Mouse (Mus musculus) layer of hippocampus, adult 2 months (tissue): ENCODE data around the gene Hoxb8. TPM values are rescaled to one million over a fixed set of nuclear protein-coding genes. Genes with fewer than 3 reads are reported as not detected.

ENCODE experiments used
- DNase-seq, 2 experiments: peaks; one replicate each; pipeline ENCODE4 v3.0.0; 2022; ENCODE audit warnings: low spot score in 2 of 2
- H3K27ac ChIP-seq: fragments of 200-600 bp; 2 replicates; pipeline ENCODE4 v1.8.1; 2022
- H3K4me3 ChIP-seq: fragments of 200-600 bp; 2 replicates; pipeline ENCODE4 v1.8.1; 2022; ENCODE audit warnings: mild to moderate bottlenecking
- CTCF ChIP-seq: fragments of 200-600 bp; conservative IDR thresholded peaks from 2 replicates; pipeline ENCODE4 v1.8.1; 2022; ENCODE audit warnings: antibody characterized with exemption, mild to moderate bottlenecking, moderate library complexity
- total RNA-seq, 2 experiments: library from RNA; stranded (reverse); gene quantifications; 2 replicates each; pipeline ENCODE4 v1.2.3; 2021

Gene Hoxb8
- total RNA-seq, 2 experiments from 2014 or later, result not detected

- no peak overlapping the region for H3K4me3 ChIP-seq
- no peak for DNase-seq
- TF ChIP-seq CTCF, result no peak
- no peak overlapping the region for H3K27ac ChIP-seq
These were observed 9.4 kb upstream of the Hoxb8 start for GRCm38 (mm10) chr11:96272024-96272921.

- no peak for TF ChIP-seq CTCF
- Histone ChIP-seq H3K27ac (no peak overlapping the region), H3K4me3 (no peak overlapping the region)
- DNase-seq, result no peak
These were observed 7.3 kb upstream of the Hoxb8 start for GRCm38 (mm10) chr11:96274428-96274827.

- H3K27ac ChIP-seq, result no peak overlapping the region
- DNase-seq, result no peak
- no peak for TF ChIP-seq CTCF
- H3K4me3 ChIP-seq, result no peak overlapping the region
These were observed 5.8 kb upstream of the Hoxb8 start for GRCm38 (mm10) chr11:96275896-96276295.

- Histone ChIP-seq H3K4me3 (no peak overlapping the region), H3K27ac (no peak overlapping the region)
- TF ChIP-seq CTCF, result no peak
- no peak for DNase-seq
These were observed 4.3 kb upstream of the Hoxb8 start for GRCm38 (mm10) chr11:96277151-96278044.

GRCm38 (mm10) chr11:96278324-96278723, 3.4 kb upstream of the Hoxb8 start:
- no peak for TF ChIP-seq CTCF
- DNase-seq, result no peak
- no peak overlapping the region for H3K4me3 ChIP-seq
- H3K27ac ChIP-seq, result no peak overlapping the region

- Histone ChIP-seq H3K4me3 (no peak overlapping the region), H3K27ac (no peak overlapping the region)
- DNase-seq, result peak; percentile 80 to 90
- TF ChIP-seq CTCF, result peak; percentile 97
These were observed 2.9 kb upstream of the Hoxb8 start for GRCm38 (mm10) chr11:96278773-96279172.

GRCm38 (mm10) chr11:96279421-96280233, 2.1 kb upstream of the Hoxb8 start:
- H3K4me3 ChIP-seq, result no peak overlapping the region
- no peak overlapping the region for H3K27ac ChIP-seq
- TF ChIP-seq CTCF, result no peak
- no peak for DNase-seq

GRCm38 (mm10) chr11:96280399-96281378, 1.0 kb upstream of the Hoxb8 start:
- no peak for DNase-seq
- no peak for TF ChIP-seq CTCF
- H3K27ac ChIP-seq, result no peak overlapping the region
- no peak overlapping the region for H3K4me3 ChIP-seq

GRCm38 (mm10) chr11:96281396-96281795, 309 bp upstream of the Hoxb8 start:
- DNase-seq, result no peak
- TF ChIP-seq CTCF, result no peak
- H3K4me3 ChIP-seq, result no peak overlapping the region
- H3K27ac ChIP-seq, result no peak overlapping the region

GRCm38 (mm10) chr11:96282795-96283430, 1.2 kb downstream of the Hoxb8 start:
- no peak for TF ChIP-seq CTCF
- Histone ChIP-seq H3K4me3 (no peak overlapping the region), H3K27ac (no peak overlapping the region)
- no peak for DNase-seq
